ENCODE assay signal across 8 mouse cellular contexts in the genomic region with DNA sequence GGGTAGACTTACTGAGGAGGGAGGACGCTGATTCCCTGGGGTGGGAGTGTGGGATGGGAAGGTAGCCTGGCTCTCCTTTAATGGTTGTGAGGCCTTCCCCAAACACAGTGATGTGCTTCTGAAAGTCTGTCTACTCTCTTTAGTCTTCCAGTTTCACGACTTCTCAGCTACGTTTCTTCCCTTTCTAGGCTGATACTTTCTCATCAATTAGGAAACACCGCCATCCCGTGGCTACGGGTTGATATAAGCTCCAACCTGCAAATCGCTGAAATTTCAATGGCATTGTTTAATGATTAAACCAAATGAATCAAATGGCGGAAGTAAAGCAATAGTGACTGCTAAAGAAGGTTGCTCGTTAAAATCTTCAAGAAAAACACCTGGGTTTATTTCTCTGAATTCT. TPM values are rescaled to one million over a fixed set of nuclear protein-coding genes. Genes with fewer than 3 reads are reported as not detected.
A peak's percentile ranks its signal among the peaks of the same experiment; 100 is the strongest.
DNase-seq lines count a peak whose midpoint lies in the region; ATAC-seq and TF ChIP-seq lines count a peak whose summit lies in the region.

No protein-coding gene starts in this region.

- peak; percentile 74 to 79 for DNase-seq in left cerebral cortex, postnatal 14 days (ENCODE audit: low spot score in 2 of 2)
- DNase-seq in left cerebral cortex, adult 11 months (ENCODE audit: low spot score) = no peak
- peak; percentile 57 for DNase-seq in MEL-GATA-1-ER (ENCODE audit: extremely low read depth, low read depth)
- DNase-seq in cerebellum, adult 2 months = peak; percentile 79 to 82
- DNase-seq in layer of hippocampus, adult 8-10 months (ENCODE audit: low spot score in 2 of 2) = peak; percentile 56 to 74
- peak; percentile 90 for DNase-seq in midbrain, embryonic 14.5 days

- H3K4me2 ChIP-seq in midbrain, embryonic 14.5 days (ENCODE audit: low read length) = peak overlapping the region; percentile 62; the same call in 1 of the 2 replicates

- no peaks in the 10 kb centered on the region for H3K27me3 ChIP-seq in cerebellum, adult 2 months (ENCODE audit: control insufficient read depth, insufficient read depth, low read length)
- peaks cover 49% of the 10 kb centered on the region for H3K27me3 ChIP-seq in midbrain, embryonic 14.5 days (ENCODE audit: control insufficient read depth, insufficient read depth, low read length)

- TF ChIP-seq CTCF in cerebellum, adult 2 months (IDR thresholded peaks at IDR 0.05; ENCODE audit: borderline replicate concordance, insufficient read depth, low read depth, low read length) = peak; percentile 67; the same call in 1 of the 2 replicates

- TF ChIP-seq POLR2A in cerebellum, adult 2 months (IDR thresholded peaks at IDR 0.05; ENCODE audit: borderline replicate concordance, insufficient read depth, low read length) = no peak

- peaks cover 10% of the 10 kb centered on the region for H3K4me1 ChIP-seq in cerebellum, adult 2 months (ENCODE audit: control insufficient read depth, insufficient read depth, low read length)
- peaks cover 17% of the 10 kb centered on the region; the same call in 1 of the 2 replicates for H3K4me1 ChIP-seq in midbrain, embryonic 14.5 days (ENCODE audit: control insufficient read depth, insufficient read depth, low read length)

- WGBS in cerebellum, adult 2 months = 6% methylated on average over 9 of the region's 9 CpGs
- 13% methylated on average over 9 of the region's 9 CpGs for WGBS in midbrain, embryonic 14.5 days

- H3K9ac ChIP-seq in midbrain, embryonic 14.5 days (replicated peaks; ENCODE audit: low read length) = no peak overlapping the region

- intact Hi-C loops in left cerebral cortex, postnatal 14 days (cut with DNase I) = loop anchor here (5.0 kb wide), 2 partner anchors 156 to 281 kb away; no protein-coding TSS in a partner anchor

- no peak overlapping the region for H3K4me3 ChIP-seq in cerebellum, adult 2 months (replicated peaks; ENCODE audit: insufficient read depth, low read depth, low read length)
- no peak overlapping the region for H3K4me3 ChIP-seq in midbrain, embryonic 14.5 days (replicated peaks; ENCODE audit: low read depth, low read length)

- peak; percentile 49 to 59; a peak in 3 of 4 replicates for ATAC-seq in hematopoietic stem cell, adult 5-6 weeks (replicated peaks in 1 of 2; ENCODE audit: insufficient read depth in 1 of 2, low FRiP score in 2 of 2, low TSS enrichment in 1 of 2, low read depth in 1 of 2, poor library complexity in 2 of 2, severe bottlenecking in 2 of 2)
- no peak for ATAC-seq in midbrain, embryonic 14.5 days (ENCODE audit: low FRiP score, low TSS enrichment)
- ATAC-seq in monocyte, adult 5-6 weeks (replicated peaks; ENCODE audit: insufficient number of reproducible peaks, low FRiP score, low TSS enrichment, poor library complexity, severe bottlenecking) = no peak; the same call in 1 of the 2 replicates

- peaks cover 12% of the 10 kb centered on the region; the same call in 1 of the 2 replicates for H3K36me3 ChIP-seq in midbrain, embryonic 14.5 days (ENCODE audit: control insufficient read depth, insufficient read depth, low read length)

- peak overlapping the region; percentile 99 for H3K27ac ChIP-seq in cerebellum, adult 2 months (ENCODE audit: insufficient read depth, low read length)
- H3K27ac ChIP-seq in midbrain, embryonic 14.5 days (replicated peaks; ENCODE audit: low read depth, low read length) = no peak overlapping the region

- no peaks in the 10 kb centered on the region for H3K9me3 ChIP-seq in midbrain, embryonic 14.5 days (ENCODE audit: control insufficient read depth, low read length)

RNA-seq across cellular contexts. Expression of a gene that starts 0.3 kb away (rescaled TPM):
- total RNA-seq in left cerebral cortex, postnatal 14 days (2021) = 10 to 100 TPM; 27.2 to 36.8 TPM
- 209 and 244 TPM in 2 replicates for polyA plus RNA-seq in cerebellum, adult 2 months (2012; rRNA removed)
- 5.9 and 10.0 TPM in 2 replicates for total RNA-seq in hematopoietic stem cell, adult 5-6 weeks (2017)
- 10 to 100 TPM; 35.6 to 44.8 (median 42.1) TPM for total RNA-seq in layer of hippocampus, adult 8-10 months (2022)
- 1.5 and 3.2 TPM in 2 replicates for polyA plus RNA-seq in midbrain, embryonic 14.5 days (2014; fragmentation: Nextera tagmentation; extraction: Ambion mirVana)
- total RNA-seq in monocyte, adult 5-6 weeks (2017) = not detected in 3 replicates

RNA-seq across cellular contexts. Expression of a gene that starts 8.0 kb away (rescaled TPM):
- 10 to 100 TPM in 1 of 2 experiments, 1 to 10 TPM in 1; 8.3 to 10.4 TPM for total RNA-seq in left cerebral cortex, postnatal 14 days (2021)
- polyA plus RNA-seq in cerebellum, adult 2 months (2012; rRNA removed) = 8.8 and 11.3 TPM in 2 replicates
- total RNA-seq in hematopoietic stem cell, adult 5-6 weeks (2017) = 13.4 and 15.6 TPM in 2 replicates
- total RNA-seq in layer of hippocampus, adult 8-10 months (2022) = 1 to 10 TPM; 6.5 to 9.5 (median 7.4) TPM
- 10.0 and 10.7 TPM in 2 replicates for polyA plus RNA-seq in midbrain, embryonic 14.5 days (2014; fragmentation: Nextera tagmentation; extraction: Ambion mirVana)
- 1.9 to 11.0 TPM (median 3.1 TPM) in 3 replicates for total RNA-seq in monocyte, adult 5-6 weeks (2017)

RNA-seq across cellular contexts. Expression of a gene that starts 16.7 kb away (rescaled TPM):
- total RNA-seq in left cerebral cortex, postnatal 14 days (2021) = 1 to 10 TPM; 5.1 to 5.3 TPM
- 1.1 and 1.4 TPM in 2 replicates for polyA plus RNA-seq in cerebellum, adult 2 months (2012; rRNA removed)
- 0.69 and 1.4 TPM in 2 replicates for total RNA-seq in hematopoietic stem cell, adult 5-6 weeks (2017)
- total RNA-seq in layer of hippocampus, adult 8-10 months (2022) = 1 to 10 TPM in 1 of 4 experiments, under 1 TPM in 3; 0.91 to 1.9 (median 0.95) TPM
- 2.5 and 4.4 TPM in 2 replicates for polyA plus RNA-seq in midbrain, embryonic 14.5 days (2014; fragmentation: Nextera tagmentation; extraction: Ambion mirVana)
- total RNA-seq in monocyte, adult 5-6 weeks (2017) = not detected in 3 replicates

RNA-seq across cellular contexts. Expression of a gene that starts 24.8 kb away (rescaled TPM):
- total RNA-seq in left cerebral cortex, postnatal 14 days (2021) = 10 to 100 TPM; 41.3 to 54.2 TPM
- 94.0 and 96.5 TPM in 2 replicates for polyA plus RNA-seq in cerebellum, adult 2 months (2012; rRNA removed)
- total RNA-seq in hematopoietic stem cell, adult 5-6 weeks (2017) = 19.7 and 35.1 TPM in 2 replicates
- total RNA-seq in layer of hippocampus, adult 8-10 months (2022) = 10 to 100 TPM; 39.3 to 45.7 (median 42.6) TPM
- 171 and 205 TPM in 2 replicates for polyA plus RNA-seq in midbrain, embryonic 14.5 days (2014; fragmentation: Nextera tagmentation; extraction: Ambion mirVana)
- 8.1 to 28.1 TPM (median 18.3 TPM) in 3 replicates for total RNA-seq in monocyte, adult 5-6 weeks (2017)

RNA-seq across cellular contexts. Expression of a gene that starts 26.7 kb away (rescaled TPM):
- total RNA-seq in left cerebral cortex, postnatal 14 days (2021) = 1 to 10 TPM; 5.9 to 7.3 TPM
- polyA plus RNA-seq in cerebellum, adult 2 months (2012; rRNA removed) = 9.7 and 10.3 TPM in 2 replicates
- total RNA-seq in hematopoietic stem cell, adult 5-6 weeks (2017) = 3.7 TPM in 1 of 2 replicates, not detected in the other
- total RNA-seq in layer of hippocampus, adult 8-10 months (2022) = 1 to 10 TPM; 2.5 to 8.6 (median 3.5) TPM
- 13.4 and 16.3 TPM in 2 replicates for polyA plus RNA-seq in midbrain, embryonic 14.5 days (2014; fragmentation: Nextera tagmentation; extraction: Ambion mirVana)
- 3.3 to 5.8 TPM in 2 of 3 replicates, not detected in the other for total RNA-seq in monocyte, adult 5-6 weeks (2017)

Comparison
In these comparisons a context has a peak if more than half of its experiments do, and no peak if none do; other contexts are left out.
1. ATAC-seq: peak in hematopoietic stem cell, adult 5-6 weeks (2 of 2); none in midbrain, embryonic 14.5 days (single experiment) and monocyte, adult 5-6 weeks (single experiment).